Mouse (Mus musculus): ENCODE measurements around the gene Taok1. TPM values are rescaled to one million over a fixed set of nuclear protein-coding genes. Genes with fewer than 3 reads are reported as not detected.

Taok1 gene
- polyA plus RNA-seq, 1 experiment from 2014 or later = 20.8 TPM

GRCm38 (mm10) chr11:77519043-77519442 is 88.6 kb downstream of the Taok1 start, which contains the start of gene Gm10392:
Gene Gm10392, minus strand, starts transcription at chr11:77519198.
- peaks cover 8% of the 10 kb centered on the region for H3K27me3 ChIP-seq (ENCODE audit: control insufficient read depth, insufficient read depth, low read length)
- no peaks in the 10 kb centered on the region for H3K9me3 ChIP-seq (ENCODE audit: control insufficient read depth, low read length)
- no peak within 1 kb of the TSS for H3K27ac ChIP-seq (replicated peaks in 1 of 2; ENCODE audit: control insufficient read depth in 1 of 2, insufficient read depth in 1 of 2, low read depth in 2 of 2, low read length in 2 of 2)
- peaks cover 12 to 16% of the 10 kb centered on the region in 2 experiments for H3K4me1 ChIP-seq (ENCODE audit: control insufficient read depth in 2 of 2, insufficient read depth in 2 of 2, low read length in 2 of 2)
- no peak within 1 kb of the TSS for H3K4me3 ChIP-seq (ENCODE audit: control insufficient read depth in 1 of 2, insufficient read depth in 1 of 2, low read depth in 1 of 2, low read length in 2 of 2)
- no peak within 1 kb of the TSS for H3K9ac ChIP-seq (ENCODE audit: low read length)
- 58% methylated on average over 5 of the region's 5 CpGs for WGBS
- ATAC-seq (ENCODE audit: insufficient number of reproducible peaks, insufficient read depth, low FRiP score, low read depth) = no peak
- no peaks in the 10 kb centered on the region for H3K36me3 ChIP-seq (ENCODE audit: control insufficient read depth, insufficient read depth, low read length)
- no peak within 1 kb of the TSS for H3K4me2 ChIP-seq (ENCODE audit: low read length)

DNA sequence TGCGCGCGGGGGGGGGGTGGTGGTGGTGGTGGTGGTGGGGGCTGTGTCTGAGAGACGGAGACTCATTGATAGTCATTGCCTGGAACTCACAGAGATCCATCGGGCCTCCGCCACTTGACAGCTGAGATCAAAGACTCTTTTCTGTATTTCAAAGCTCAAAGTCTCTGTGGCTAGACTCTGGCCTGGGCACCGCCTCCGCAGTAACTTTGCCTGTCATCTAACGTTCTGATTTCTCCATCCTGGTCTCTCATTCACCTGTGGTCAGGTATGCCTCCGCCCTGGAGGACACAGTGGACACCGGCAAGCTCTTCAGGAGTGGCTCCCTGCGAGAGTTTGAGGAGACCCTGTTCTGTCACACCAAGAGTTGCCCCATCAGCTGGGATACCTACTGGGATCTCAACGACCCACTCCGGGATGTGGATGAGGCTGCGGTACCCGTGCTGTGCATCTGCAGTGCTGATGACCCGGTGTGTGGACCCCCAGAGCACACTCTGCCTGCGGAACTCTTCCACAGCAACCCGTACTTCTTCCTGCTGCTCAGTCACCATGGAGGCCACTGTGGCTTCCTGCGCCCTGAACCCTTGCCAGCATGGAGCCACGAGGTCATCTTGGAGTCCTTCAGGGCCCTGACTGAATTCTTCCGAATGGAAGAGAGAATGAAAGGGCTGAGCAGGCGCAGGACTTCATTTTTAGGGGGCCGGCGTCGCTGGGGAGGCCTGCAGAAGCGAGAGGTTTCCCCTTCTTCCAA is 89.4 kb downstream of the Taok1 start:
- peaks cover 8% of the 10 kb centered on the region for H3K27me3 ChIP-seq (ENCODE audit: control insufficient read depth, insufficient read depth, low read length)
- ATAC-seq (ENCODE audit: insufficient number of reproducible peaks, insufficient read depth, low FRiP score, low read depth) = no peak
- no peak overlapping the region for H3K4me2 ChIP-seq (ENCODE audit: low read length)
- no peak overlapping the region for H3K9ac ChIP-seq (ENCODE audit: low read length)
- no peak overlapping the region for H3K4me3 ChIP-seq (ENCODE audit: control insufficient read depth in 1 of 2, insufficient read depth in 1 of 2, low read depth in 1 of 2, low read length in 2 of 2)
- no peaks in the 10 kb centered on the region for H3K9me3 ChIP-seq (ENCODE audit: control insufficient read depth, low read length)
- H3K27ac ChIP-seq (replicated peaks in 1 of 2; ENCODE audit: control insufficient read depth in 1 of 2, insufficient read depth in 1 of 2, low read depth in 2 of 2, low read length in 2 of 2) = no peak overlapping the region
- H3K36me3 ChIP-seq (ENCODE audit: control insufficient read depth, insufficient read depth, low read length) = no peaks in the 10 kb centered on the region
- WGBS = 81% methylated on average over 27 of the region's 27 CpGs
- peaks cover 18 to 21% of the 10 kb centered on the region in 2 experiments for H3K4me1 ChIP-seq (ENCODE audit: control insufficient read depth in 2 of 2, insufficient read depth in 2 of 2, low read length in 2 of 2)

GRCm38 (mm10) chr11:77516553-77517425 is 90.8 kb downstream of the Taok1 start:
- H3K4me2 ChIP-seq (ENCODE audit: low read length) = peak overlapping the region; percentile 98; the same call in 1 of the 2 replicates
- no peak overlapping the region for H3K4me3 ChIP-seq (ENCODE audit: control insufficient read depth in 1 of 2, insufficient read depth in 1 of 2, low read depth in 1 of 2, low read length in 2 of 2)
- 89% methylated on average over 5 of the region's 5 CpGs for WGBS
- H3K36me3 ChIP-seq (ENCODE audit: control insufficient read depth, insufficient read depth, low read length) = no peaks in the 10 kb centered on the region
- no peak for ATAC-seq (ENCODE audit: insufficient number of reproducible peaks, insufficient read depth, low FRiP score, low read depth)
- H3K9me3 ChIP-seq (ENCODE audit: control insufficient read depth, low read length) = no peaks in the 10 kb centered on the region
- no peak overlapping the region for H3K9ac ChIP-seq (ENCODE audit: low read length)
- peaks cover 8% of the 10 kb centered on the region for H3K27me3 ChIP-seq (ENCODE audit: control insufficient read depth, insufficient read depth, low read length)
- no peak overlapping the region for H3K27ac ChIP-seq (replicated peaks in 1 of 2; ENCODE audit: control insufficient read depth in 1 of 2, insufficient read depth in 1 of 2, low read depth in 2 of 2, low read length in 2 of 2)
- peaks cover 21 to 27% of the 10 kb centered on the region in 2 experiments for H3K4me1 ChIP-seq (ENCODE audit: control insufficient read depth in 2 of 2, insufficient read depth in 2 of 2, low read length in 2 of 2)

DNA sequence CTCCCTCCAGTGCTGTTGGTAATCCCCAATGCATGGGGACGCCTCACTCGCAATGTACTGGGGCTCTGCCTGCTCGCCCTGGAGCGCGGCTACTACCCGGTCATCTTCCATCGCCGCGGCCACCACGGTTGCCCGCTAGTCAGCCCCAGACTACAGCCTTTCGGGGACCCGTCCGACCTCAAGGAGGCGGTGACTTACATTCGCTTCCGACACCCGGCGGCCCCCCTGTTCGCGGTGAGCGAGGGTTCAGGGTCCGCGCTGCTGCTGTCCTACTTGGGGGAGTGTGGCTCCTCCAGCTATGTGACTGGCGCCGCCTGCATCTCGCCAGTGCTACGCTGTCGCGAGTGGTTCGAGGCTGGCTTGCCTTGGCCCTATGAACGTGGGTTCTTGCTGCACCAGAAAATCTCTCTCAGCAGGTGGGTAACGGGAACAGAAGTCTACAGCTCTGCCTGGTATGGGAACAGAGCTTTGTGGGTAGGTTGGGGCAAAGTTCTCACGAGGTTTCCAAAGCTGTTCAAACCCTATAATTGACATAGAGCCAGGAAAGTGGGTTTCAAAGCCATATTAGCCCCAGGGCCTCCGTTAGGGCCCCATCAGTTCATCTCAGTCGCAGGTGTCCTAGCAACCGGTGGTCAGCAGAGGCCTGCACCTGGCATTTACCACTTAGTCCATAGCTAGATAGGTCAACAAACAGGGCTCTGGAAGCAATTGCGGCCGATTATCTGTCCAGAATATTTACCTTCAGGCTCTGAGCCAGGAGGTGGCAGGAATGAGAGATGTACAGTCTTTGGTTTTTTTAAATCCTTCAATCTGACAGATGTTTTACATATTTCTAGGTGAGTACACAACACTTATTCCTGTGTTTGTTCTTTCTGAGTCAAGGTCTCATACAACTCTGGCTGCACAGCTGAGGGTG is 91.7 kb downstream of the Taok1 start, which contains the start of gene Trp53i13:
TSS of gene Trp53i13 (minus strand) at position 344 of the 916 bp plus-strand sequence.
- Histone ChIP-seq H3K4me3 (ENCODE audit: control insufficient read depth in 1 of 2, insufficient read depth in 1 of 2, low read depth in 1 of 2, low read length in 2 of 2) (peak within 1 kb of the TSS; percentile 52 to 56), H3K27me3 (ENCODE audit: control insufficient read depth, insufficient read depth, low read length) (peaks cover 8% of the 10 kb centered on the region), H3K4me1 (ENCODE audit: control insufficient read depth in 2 of 2, insufficient read depth in 2 of 2, low read length in 2 of 2) (peaks cover 21 to 29% of the 10 kb centered on the region in 2 experiments), H3K27ac (replicated peaks in 1 of 2; ENCODE audit: control insufficient read depth in 1 of 2, insufficient read depth in 1 of 2, low read depth in 2 of 2, low read length in 2 of 2) (peak within 1 kb of the TSS in 1 of 2 experiments; percentile 63; a peak in 1 of 4 replicates), H3K9ac (ENCODE audit: low read length) (peak within 1 kb of the TSS; percentile 70), H3K9me3 (ENCODE audit: control insufficient read depth, low read length) (no peaks in the 10 kb centered on the region), H3K36me3 (ENCODE audit: control insufficient read depth, insufficient read depth, low read length) (no peaks in the 10 kb centered on the region), H3K4me2 (ENCODE audit: low read length) (peak within 1 kb of the TSS; percentile 98)
- WGBS = 11% methylated on average over 39 of the region's 39 CpGs
- ATAC-seq (ENCODE audit: insufficient number of reproducible peaks, insufficient read depth, low FRiP score, low read depth) = no peak

DNA sequence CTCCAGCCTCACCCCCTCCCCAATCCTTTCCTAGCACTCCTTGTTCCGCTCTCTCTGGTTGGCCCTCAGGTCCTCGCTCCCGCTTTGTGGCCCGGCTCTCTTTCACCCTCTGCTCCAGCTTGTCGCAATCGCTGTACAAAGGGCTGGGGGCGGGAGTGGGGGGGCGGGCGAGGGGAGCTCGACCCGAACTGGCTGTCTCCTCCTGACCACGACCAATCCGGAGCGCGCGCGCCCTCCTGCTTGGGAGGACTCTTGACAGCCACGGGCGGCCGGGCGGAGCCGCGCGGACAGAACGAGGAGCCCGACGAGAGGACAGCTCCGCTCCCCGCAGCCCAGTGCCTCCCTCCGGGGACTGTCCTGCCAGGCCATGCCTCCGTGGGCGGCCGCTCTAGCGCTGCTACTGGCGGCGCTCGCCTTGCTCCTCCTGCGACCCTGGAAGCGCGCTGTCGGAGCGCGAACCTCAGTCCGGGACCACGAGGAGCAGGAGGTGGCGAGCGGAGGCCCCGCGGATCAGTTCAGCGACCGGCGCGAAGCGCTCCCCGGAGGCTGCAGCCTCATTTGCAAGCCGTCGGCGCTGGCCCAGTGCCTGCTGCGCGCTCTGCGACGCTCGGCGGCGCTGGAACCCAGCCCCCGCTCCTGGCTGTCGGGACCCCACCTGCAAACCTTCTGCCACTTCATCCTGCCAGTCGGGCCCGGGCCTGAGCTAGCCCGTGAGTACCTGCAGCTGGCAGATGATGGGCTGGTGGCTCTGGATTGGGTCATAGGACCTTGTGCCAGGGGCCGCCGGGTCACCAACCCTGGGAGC is 92.6 kb downstream of the Taok1 start, which contains the start of gene Abhd15:
TSS of gene Abhd15 (plus strand) at position 290 of the 805 bp plus-strand sequence.
- Histone ChIP-seq H3K36me3 (ENCODE audit: control insufficient read depth, insufficient read depth, low read length) (no peaks in the 10 kb centered on the region), H3K4me1 (ENCODE audit: control insufficient read depth in 2 of 2, insufficient read depth in 2 of 2, low read length in 2 of 2) (peaks cover 21 to 29% of the 10 kb centered on the region in 2 experiments), H3K9ac (ENCODE audit: low read length) (peak within 1 kb of the TSS; percentile 70), H3K4me2 (ENCODE audit: low read length) (peak within 1 kb of the TSS; percentile 98), H3K4me3 (ENCODE audit: control insufficient read depth in 1 of 2, insufficient read depth in 1 of 2, low read depth in 1 of 2, low read length in 2 of 2) (peak within 1 kb of the TSS; percentile 81 to 82), H3K9me3 (ENCODE audit: control insufficient read depth, low read length) (no peaks in the 10 kb centered on the region), H3K27me3 (ENCODE audit: control insufficient read depth, insufficient read depth, low read length) (peaks cover 8% of the 10 kb centered on the region), H3K27ac (replicated peaks in 1 of 2; ENCODE audit: control insufficient read depth in 1 of 2, insufficient read depth in 1 of 2, low read depth in 2 of 2, low read length in 2 of 2) (peak within 1 kb of the TSS; percentile 7 to 63; a peak in 3 of 4 replicates)
- WGBS = under 1% methylated on average over 68 of the region's 72 CpGs
- peak; percentile 47 for ATAC-seq (ENCODE audit: insufficient number of reproducible peaks, insufficient read depth, low FRiP score, low read depth)

GRCm38 (mm10) chr11:77514281-77514831 is 93.3 kb downstream of the Taok1 start:
- H3K27me3 ChIP-seq (ENCODE audit: control insufficient read depth, insufficient read depth, low read length) = peaks cover 8% of the 10 kb centered on the region
- peaks cover 21 to 29% of the 10 kb centered on the region in 2 experiments for H3K4me1 ChIP-seq (ENCODE audit: control insufficient read depth in 2 of 2, insufficient read depth in 2 of 2, low read length in 2 of 2)
- WGBS = 2% methylated on average over 19 of the region's 19 CpGs
- H3K4me2 ChIP-seq (ENCODE audit: low read length) = peak overlapping the region; percentile 98
- H3K9ac ChIP-seq (ENCODE audit: low read length) = peak overlapping the region; percentile 70
- H3K4me3 ChIP-seq (ENCODE audit: control insufficient read depth in 1 of 2, insufficient read depth in 1 of 2, low read depth in 1 of 2, low read length in 2 of 2) = peak overlapping the region; percentile 52 to 56
- H3K27ac ChIP-seq (replicated peaks in 1 of 2; ENCODE audit: control insufficient read depth in 1 of 2, insufficient read depth in 1 of 2, low read depth in 2 of 2, low read length in 2 of 2) = peak overlapping the region; percentile 7 to 63; a peak in 2 of 4 replicates
- ATAC-seq (ENCODE audit: insufficient number of reproducible peaks, insufficient read depth, low FRiP score, low read depth) = no peak
- H3K9me3 ChIP-seq (ENCODE audit: control insufficient read depth, low read length) = no peaks in the 10 kb centered on the region
- H3K36me3 ChIP-seq (ENCODE audit: control insufficient read depth, insufficient read depth, low read length) = no peaks in the 10 kb centered on the region
